Mouse (Mus musculus) kidney, adult 2 months (tissue): Measurements from ENCODE around the gene Tmem140. TPM values are rescaled to one million over a fixed set of nuclear protein-coding genes. Genes with fewer than 3 reads are reported as not detected.

Experiments
- DNase-seq: peaks from one replicate; pipeline ENCODE4 v3.0.0; 2021
- H3K27ac ChIP-seq: fragments of 200-500 bp; 2 replicates; pipeline ENCODE4 v1.5.1; 2012; ENCODE audit warnings: low read depth, low read length, control low read depth, inconsistent platforms; ENCODE audit not compliant: insufficient read depth
- H3K27me3 ChIP-seq: fragments of 200-500 bp; replicated peaks from 2 replicates; pipeline ENCODE4 v1.6.1; 2012; ENCODE audit warnings: mild to moderate bottlenecking, moderate library complexity, low read length, inconsistent platforms; ENCODE audit not compliant: control insufficient read depth, insufficient read depth
- H3K36me3 ChIP-seq: fragments of 200-500 bp; 2 replicates; pipeline ENCODE4 v1.6.1; 2012; ENCODE audit warnings: mild to moderate bottlenecking, moderate library complexity, low read length, inconsistent platforms; ENCODE audit not compliant: control insufficient read depth, insufficient read depth
- H3K4me1 ChIP-seq: fragments of 200-500 bp; 2 replicates; pipeline ENCODE4 v1.6.1; 2011; ENCODE audit warnings: low read length; ENCODE audit not compliant: control insufficient read depth, insufficient read depth
- H3K4me3 ChIP-seq: fragments of 200-500 bp; 2 replicates; pipeline ENCODE4 v1.5.1; 2011; ENCODE audit warnings: mild to moderate bottlenecking, low read depth, low read length, control low read depth; ENCODE audit not compliant: insufficient read depth
- CTCF ChIP-seq: fragments of 200-500 bp; conservative IDR thresholded peaks from 2 replicates; pipeline ENCODE4 v1.5.1; 2011; ENCODE audit warnings: low read depth, mild to moderate bottlenecking, control low read depth, low read length, moderate library complexity, mixed read lengths; ENCODE audit not compliant: insufficient read depth, insufficient read length
- POLR2A ChIP-seq: fragments of 200-500 bp; IDR thresholded peaks from one replicate; pipeline ENCODE4 v1.6.1; 2011; ENCODE audit warnings: low read depth, low read length, control low read depth
- WGBS: fragments of 180-500 bp; shearing (Covaris S2); methylation state at CpG from one replicate; pipeline ENCODE4 v1.1.7; 2018; 5-methylcytosine and 5-hydroxymethylcytosine counted together
- polyA plus RNA-seq: library from polyadenylated mRNA; depleted of rRNA; stranded (reverse); fragments of >200 nt; gene quantifications from 2 replicates; pipeline ENCODE4 v1.2.3, GENCODE M21; 2012

The Tmem140 gene
- polyA plus RNA-seq, 1 experiment = 37.5 TPM

DNA sequence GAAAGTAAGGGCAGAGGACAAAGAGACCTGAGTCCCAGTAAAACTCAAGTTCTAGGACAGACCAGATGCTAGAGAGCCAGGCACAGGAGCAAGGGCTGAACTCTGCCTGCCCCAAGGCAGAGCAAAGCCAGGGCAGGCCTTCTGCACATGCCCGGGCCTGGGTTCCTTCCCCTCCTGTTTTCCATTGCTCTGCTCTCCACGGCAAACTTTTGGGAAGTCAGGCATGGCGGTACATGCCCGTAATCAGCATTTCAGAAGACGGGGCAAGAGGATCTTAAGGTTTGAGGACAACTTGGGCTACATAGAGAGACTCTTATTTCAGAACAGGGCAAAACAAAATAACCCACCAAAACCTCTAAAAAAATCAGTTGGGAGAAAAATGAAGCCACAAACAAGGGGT, 7.2 kb downstream of the Tmem140 start:
- H3K27ac ChIP-seq = peak overlapping the region; percentile 60
- no peaks in the 10 kb centered on the region; the same call in 1 of the 2 replicates for H3K36me3 ChIP-seq
- no peaks in the 10 kb centered on the region for H3K27me3 ChIP-seq
- WGBS = 56% methylated on average over 5 of the region's 5 CpGs
- no peak for TF ChIP-seq POLR2A
- no peak for TF ChIP-seq CTCF
- DNase-seq = no peak
- H3K4me1 ChIP-seq = peaks cover 26% of the 10 kb centered on the region
- H3K4me3 ChIP-seq = no peak overlapping the region

DNA sequence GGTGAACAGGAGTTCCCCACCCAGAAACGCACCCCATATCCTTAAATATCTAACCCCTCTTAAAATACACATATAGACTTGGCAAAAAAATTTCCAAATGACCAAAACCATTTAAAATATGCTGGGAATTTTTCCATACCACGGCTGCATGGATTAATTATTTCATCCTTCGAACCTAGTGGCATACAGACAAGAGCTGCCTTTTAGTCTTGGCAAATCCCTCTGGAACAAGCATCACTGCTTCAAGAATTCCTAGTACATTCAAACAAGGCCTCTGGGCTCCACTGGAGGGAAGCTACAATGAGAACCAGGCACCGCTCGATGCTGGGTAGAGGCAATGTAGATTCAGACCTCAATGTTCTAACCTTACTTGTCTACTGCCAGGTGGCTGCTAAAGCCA, 7.8 kb downstream of the Tmem140 start:
- TF ChIP-seq POLR2A (no peak), CTCF (no peak)
- no peak overlapping the region for H3K27ac ChIP-seq
- 70% methylated on average over 5 of the region's 5 CpGs for WGBS
- peaks cover 27% of the 10 kb centered on the region for H3K4me1 ChIP-seq
- H3K4me3 ChIP-seq = no peak overlapping the region
- H3K27me3 ChIP-seq = no peaks in the 10 kb centered on the region
- no peaks in the 10 kb centered on the region; the same call in 1 of the 2 replicates for H3K36me3 ChIP-seq
- DNase-seq = no peak

DNA sequence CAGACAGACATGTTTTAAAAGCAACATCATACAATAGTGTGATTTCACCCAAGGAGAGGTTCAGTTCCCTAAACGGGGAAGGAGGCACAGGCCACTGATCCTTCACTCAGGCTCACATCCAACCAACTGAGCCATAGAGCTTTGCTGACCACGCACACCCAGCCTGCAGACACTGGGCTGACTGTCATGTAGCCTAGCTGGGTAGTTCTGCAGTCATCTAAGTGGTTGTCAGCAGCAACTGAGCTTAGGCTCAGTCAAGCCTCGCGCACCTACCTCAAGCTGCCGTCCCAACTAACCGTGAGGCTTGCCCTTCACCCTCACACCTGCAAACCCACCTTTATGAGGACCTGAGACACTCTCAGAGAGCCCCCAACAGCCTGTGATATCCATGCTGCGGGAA, 9.0 kb downstream of the Tmem140 start:
- no peak overlapping the region for H3K27ac ChIP-seq
- H3K4me3 ChIP-seq = no peak overlapping the region
- H3K36me3 ChIP-seq = no peaks in the 10 kb centered on the region; the same call in 1 of the 2 replicates
- WGBS = 79% methylated on average over 7 of the region's 7 CpGs
- DNase-seq = no peak
- no peak for TF ChIP-seq POLR2A
- TF ChIP-seq CTCF = no peak
- peaks cover 18% of the 10 kb centered on the region for H3K4me1 ChIP-seq
- H3K27me3 ChIP-seq = no peaks in the 10 kb centered on the region

DNA sequence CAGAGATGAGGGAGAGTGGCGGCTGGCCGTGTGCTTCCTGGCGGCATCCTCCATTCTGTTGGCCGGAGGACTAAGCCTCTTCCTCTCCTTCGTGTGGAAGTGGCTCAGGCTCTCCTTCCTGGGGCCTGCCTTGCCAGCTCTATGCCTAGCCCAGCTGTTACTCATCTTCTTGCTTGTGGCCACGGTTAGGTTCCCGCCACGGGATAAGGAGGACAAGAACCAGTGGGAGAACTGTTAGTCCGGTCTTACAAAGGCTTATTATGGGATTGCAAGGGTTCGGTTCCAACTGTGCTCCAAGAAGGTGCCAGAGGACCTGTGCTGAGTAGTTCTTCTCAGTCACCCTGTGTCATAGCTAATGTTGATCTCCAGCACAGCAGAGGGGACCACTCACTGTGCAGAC, 9.9 kb downstream of the Tmem140 start:
- H3K27ac ChIP-seq = peak overlapping the region; percentile 41
- WGBS = 82% methylated on average over 10 of the region's 10 CpGs
- H3K36me3 ChIP-seq = no peaks in the 10 kb centered on the region; the same call in 1 of the 2 replicates
- no peak overlapping the region for H3K4me3 ChIP-seq
- peaks cover 15% of the 10 kb centered on the region for H3K4me1 ChIP-seq
- no peaks in the 10 kb centered on the region for H3K27me3 ChIP-seq
- no peak for DNase-seq
- TF ChIP-seq CTCF (no peak), POLR2A (no peak)

DNA sequence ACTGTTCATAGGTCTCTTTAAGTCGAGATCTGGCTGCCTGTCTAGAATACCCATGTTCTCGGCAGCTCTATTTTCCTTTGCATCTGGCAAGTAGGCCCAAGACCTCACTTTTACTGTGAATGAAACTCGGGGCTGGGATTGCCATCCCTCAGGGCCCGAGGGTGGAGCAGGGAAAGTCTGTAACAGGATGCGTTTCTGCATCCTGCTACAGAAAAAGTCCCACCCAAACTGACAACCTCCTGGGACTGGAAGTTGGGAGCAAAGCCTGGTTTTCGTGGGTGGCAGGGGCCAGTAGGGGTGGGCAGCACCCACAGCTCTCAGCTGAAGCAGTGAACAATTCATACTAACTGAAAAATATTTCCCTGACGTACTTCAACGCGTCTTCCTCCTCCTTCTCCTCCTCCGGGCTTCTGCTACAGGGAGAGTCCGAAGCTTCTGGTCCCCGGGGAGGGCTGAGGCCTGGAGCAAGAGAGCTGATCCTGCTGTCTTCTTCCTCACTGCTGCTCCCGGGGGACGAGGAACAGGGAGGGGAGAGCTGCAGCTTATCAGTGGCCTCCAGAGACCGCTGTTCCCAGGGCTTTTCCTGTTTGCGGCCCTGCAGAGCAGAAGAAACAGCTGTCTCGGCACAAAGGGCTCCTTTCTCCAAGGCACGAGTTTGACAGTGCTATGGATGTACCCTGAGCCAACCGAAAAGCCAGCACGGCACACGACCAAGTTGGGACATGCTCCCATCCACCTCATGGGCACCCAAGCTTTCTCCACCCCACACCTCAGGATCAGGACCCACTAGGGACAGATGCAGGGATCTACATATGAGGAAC, 11.4 kb downstream of the Tmem140 start:
- Histone ChIP-seq H3K27ac (peak overlapping the region; percentile 79), H3K4me1 (peaks cover 15% of the 10 kb centered on the region), H3K36me3 (no peaks in the 10 kb centered on the region; the same call in 1 of the 2 replicates), H3K27me3 (no peaks in the 10 kb centered on the region), H3K4me3 (no peak overlapping the region)
- peak; percentile 90 for DNase-seq
- TF ChIP-seq CTCF = 0 out of 2 replicates have a peak, but pooled peaks have one; percentile 11
- peak; percentile 13 for TF ChIP-seq POLR2A
- WGBS = 51% methylated on average over 21 of the region's 21 CpGs

DNA sequence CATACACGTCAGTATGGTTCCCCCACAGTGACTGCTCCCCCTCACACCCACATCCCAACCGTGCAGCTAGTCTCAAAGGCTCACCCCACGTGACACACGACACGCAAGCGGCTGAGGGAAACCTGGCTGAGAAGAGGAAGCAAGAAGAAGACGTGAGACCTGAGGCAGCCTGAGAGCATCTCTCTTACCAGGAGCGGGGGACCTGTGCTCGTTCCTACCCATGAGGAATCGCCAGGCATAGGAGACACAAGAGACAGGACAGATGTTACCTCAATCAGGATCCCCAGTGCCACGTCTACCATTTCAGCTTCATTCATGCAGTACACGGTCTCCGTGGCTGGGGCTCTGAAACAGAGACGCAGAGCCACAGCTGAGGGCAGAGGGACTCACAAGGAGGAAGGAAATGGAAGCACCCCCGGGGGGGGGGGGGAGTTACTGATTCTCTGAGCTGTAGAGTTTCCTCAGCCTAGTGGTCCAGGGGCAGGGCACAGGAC, 12.4 kb downstream of the Tmem140 start:
- Histone ChIP-seq H3K4me3 (peak overlapping the region; percentile 27; the same call in 1 of the 2 replicates), H3K27ac (peak overlapping the region; percentile 79), H3K27me3 (no peaks in the 10 kb centered on the region), H3K4me1 (peaks cover 10% of the 10 kb centered on the region), H3K36me3 (no peaks in the 10 kb centered on the region; the same call in 1 of the 2 replicates)
- TF ChIP-seq POLR2A (peak; percentile 17), CTCF (no peak)
- no peak for DNase-seq
- 61% methylated on average over 15 of the region's 15 CpGs for WGBS
